Mouse (Mus musculus) liver, embryonic 16.5 days (tissue): ENCODE measurements at regions not wholly inside any gene's neighbourhood (a gene's known extent, or its start where the extent isn't known, plus 50 kb on each side); places are given as distances from the start of the nearest gene placed in this dataset.

Experiments
- ATAC-seq: fragments of 200-750 bp; cut with Nextera tagmentation; 2 replicates; pipeline ENCODE4 v1.8.0; 2017; ENCODE audit warnings: low read depth, mild to moderate bottlenecking, moderate number of reproducible peaks, moderate library complexity
- H3K27ac ChIP-seq: fragments of 300-500 bp; sonication (generic); 2 replicates; pipeline ENCODE4 v1.5.1; 2014; ENCODE audit warnings: mild to moderate bottlenecking, low read length
- H3K27me3 ChIP-seq: fragments of 300-500 bp; sonication (generic); 2 replicates; pipeline ENCODE4 v1.6.1; 2014; ENCODE audit warnings: low read depth, low read length, mixed read lengths; ENCODE audit not compliant: control insufficient read depth, insufficient read depth
- H3K36me3 ChIP-seq: fragments of 300-500 bp; sonication (generic); 2 replicates; pipeline ENCODE4 v1.6.1; 2014; ENCODE audit warnings: mild to moderate bottlenecking; ENCODE audit not compliant: control insufficient read depth, insufficient read depth
- H3K4me1 ChIP-seq: fragments of 300-500 bp; sonication (generic); 2 replicates; pipeline ENCODE4 v1.6.1; 2014; ENCODE audit warnings: low read depth, low read length, mixed read lengths; ENCODE audit not compliant: control insufficient read depth
- H3K4me2 ChIP-seq: fragments of 300-500 bp; sonication (generic); 2 replicates; pipeline ENCODE4 v1.6.1; 2014; ENCODE audit warnings: low read depth, low read length, mixed read lengths
- H3K4me3 ChIP-seq: fragments of 300-500 bp; sonication (generic); 2 replicates; pipeline ENCODE4 v1.5.1; 2014; ENCODE audit warnings: low read depth, mild to moderate bottlenecking, low read length
- H3K9ac ChIP-seq: fragments of 300-500 bp; sonication (generic); 2 replicates; pipeline ENCODE4 v1.6.1; 2014; ENCODE audit warnings: low read depth, low read length
- H3K9me3 ChIP-seq: fragments of 300-500 bp; sonication (generic); replicated peaks from 2 replicates; pipeline ENCODE4 v1.6.1; 2016; ENCODE audit warnings: low read length; ENCODE audit not compliant: control insufficient read depth
- WGBS: fragments of 180-500 bp; shearing (Covaris S2); extraction: QIAGEN DNeasy Blood & Tissue Kit; methylation state at CpG from one replicate; pipeline ENCODE4 v1.1.7; 2014; ENCODE audit not compliant: insufficient replicate concordance; 5-methylcytosine and 5-hydroxymethylcytosine counted together

- no peak overlapping the region for H3K4me3 ChIP-seq
- H3K4me2 ChIP-seq: no peak overlapping the region
- no peaks in the 10 kb centered on the region for H3K27me3 ChIP-seq
- no peak overlapping the region for H3K27ac ChIP-seq
- H3K9ac ChIP-seq: no peak overlapping the region
- no peak for ATAC-seq
- H3K9me3 ChIP-seq: no peaks in the 10 kb centered on the region
- no peaks in the 10 kb centered on the region for H3K4me1 ChIP-seq
- H3K36me3 ChIP-seq: no peaks in the 10 kb centered on the region
- 60% methylated on average over 10 of the region's 10 CpGs for WGBS
Measured at GRCm38 (mm10) chr5:112051786-112052185, 200.5 kb downstream of the Cryba4 start.

- ATAC-seq: no peak
- WGBS: 65% methylated on average over 5 of the region's 5 CpGs
- Histone ChIP-seq H3K9me3 (no peaks in the 10 kb centered on the region), H3K9ac (no peak overlapping the region), H3K4me2 (no peak overlapping the region), H3K27ac (no peak overlapping the region), H3K4me3 (no peak overlapping the region), H3K4me1 (no peaks in the 10 kb centered on the region), H3K36me3 (no peaks in the 10 kb centered on the region), H3K27me3 (no peaks in the 10 kb centered on the region)
Measured at GRCm38 (mm10) chr5:112053600-112054155, 198.6 kb downstream of the Cryba4 start.

GRCm38 (mm10) chr5:112055018-112055417 lies 197.3 kb downstream of the Cryba4 start:
- Histone ChIP-seq H3K4me2 (no peak overlapping the region), H3K27ac (no peak overlapping the region), H3K27me3 (no peaks in the 10 kb centered on the region), H3K4me1 (no peaks in the 10 kb centered on the region), H3K9ac (no peak overlapping the region), H3K4me3 (no peak overlapping the region), H3K36me3 (no peaks in the 10 kb centered on the region), H3K9me3 (no peaks in the 10 kb centered on the region)
- ATAC-seq: no peak
- 52% methylated on average over 4 of the region's 4 CpGs for WGBS

- no peak overlapping the region for H3K4me2 ChIP-seq
- H3K4me3 ChIP-seq: no peak overlapping the region
- H3K27ac ChIP-seq: no peak overlapping the region
- no peaks in the 10 kb centered on the region for H3K27me3 ChIP-seq
- no peaks in the 10 kb centered on the region for H3K4me1 ChIP-seq
- H3K9me3 ChIP-seq: no peaks in the 10 kb centered on the region
- H3K36me3 ChIP-seq: no peaks in the 10 kb centered on the region
- 69% methylated on average over 13 of the region's 13 CpGs for WGBS
- H3K9ac ChIP-seq: no peak overlapping the region
- ATAC-seq: no peak
Measured at GRCm38 (mm10) chr5:112069917-112070316, 182.4 kb downstream of the Cryba4 start.

GRCm38 (mm10) chr5:112072456-112072855 lies 179.9 kb downstream of the Cryba4 start:
- ATAC-seq: no peak
- Histone ChIP-seq H3K4me3 (no peak overlapping the region), H3K9ac (no peak overlapping the region), H3K36me3 (no peaks in the 10 kb centered on the region), H3K27me3 (no peaks in the 10 kb centered on the region), H3K27ac (no peak overlapping the region), H3K9me3 (no peaks in the 10 kb centered on the region), H3K4me2 (no peak overlapping the region), H3K4me1 (no peaks in the 10 kb centered on the region)
- 39% methylated on average over 4 of the region's 4 CpGs for WGBS

DNA sequence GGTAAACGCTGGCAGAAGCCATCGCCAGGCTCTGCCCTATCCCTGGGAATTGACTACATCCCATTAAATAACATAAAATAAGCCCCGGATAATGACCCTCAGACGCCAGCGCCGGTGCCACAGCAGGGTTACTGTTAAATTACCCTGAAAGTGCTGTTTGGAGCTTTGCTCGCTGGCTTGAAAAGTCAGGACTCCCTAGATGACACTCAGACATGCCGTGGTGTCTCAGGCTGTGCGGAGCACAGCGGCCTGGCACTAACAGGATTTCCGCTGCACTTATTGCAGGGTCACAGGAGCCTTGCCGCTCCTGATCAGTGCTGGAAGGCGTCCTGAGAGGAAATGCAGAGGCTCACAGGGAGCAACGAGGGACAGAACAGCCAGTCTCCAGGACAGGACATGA lies 175.2 kb downstream of the Cryba4 start:
- Histone ChIP-seq H3K27ac (no peak overlapping the region), H3K36me3 (no peaks in the 10 kb centered on the region), H3K4me1 (no peaks in the 10 kb centered on the region), H3K4me2 (no peak overlapping the region), H3K9ac (no peak overlapping the region), H3K4me3 (no peak overlapping the region), H3K9me3 (peaks cover 2% of the 10 kb centered on the region; the same call in 1 of the 2 replicates), H3K27me3 (no peaks in the 10 kb centered on the region)
- WGBS: 65% methylated on average over 14 of the region's 14 CpGs
- ATAC-seq: no peak

GRCm38 (mm10) chr5:112077840-112078600 lies 174.3 kb downstream of the Cryba4 start:
- 64% methylated on average over 19 of the region's 19 CpGs for WGBS
- no peaks in the 10 kb centered on the region for H3K36me3 ChIP-seq
- H3K4me1 ChIP-seq: no peaks in the 10 kb centered on the region
- H3K4me3 ChIP-seq: no peak overlapping the region
- no peak overlapping the region for H3K27ac ChIP-seq
- H3K27me3 ChIP-seq: no peaks in the 10 kb centered on the region
- peaks cover 2% of the 10 kb centered on the region; the same call in 1 of the 2 replicates for H3K9me3 ChIP-seq
- no peak overlapping the region for H3K9ac ChIP-seq
- no peak overlapping the region for H3K4me2 ChIP-seq
- no peak for ATAC-seq

DNA sequence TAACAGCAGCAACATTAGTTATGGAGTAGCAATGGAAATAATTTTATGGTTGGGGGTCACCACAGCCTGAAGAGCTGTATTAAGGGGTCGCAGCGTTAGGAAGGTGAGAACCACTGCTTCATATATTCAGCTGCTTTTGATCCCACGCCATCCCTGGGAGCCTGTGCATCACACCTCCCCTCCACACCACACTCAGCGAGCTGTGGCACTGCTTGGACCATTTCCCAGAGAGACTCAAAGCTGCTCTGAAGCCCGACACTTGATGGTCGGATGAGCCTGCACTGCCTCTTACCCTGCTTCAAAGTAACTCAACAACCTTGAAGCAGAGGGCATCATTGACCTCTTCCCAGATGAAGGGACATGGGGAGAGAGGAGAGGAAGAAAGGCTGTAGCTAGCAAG lies 171.3 kb downstream of the Cryba4 start:
- no peak overlapping the region for H3K9ac ChIP-seq
- no peak overlapping the region for H3K27ac ChIP-seq
- H3K4me3 ChIP-seq: no peak overlapping the region
- no peaks in the 10 kb centered on the region for H3K36me3 ChIP-seq
- H3K9me3 ChIP-seq: peaks cover 2% of the 10 kb centered on the region; the same call in 1 of the 2 replicates
- H3K27me3 ChIP-seq: no peaks in the 10 kb centered on the region
- no peaks in the 10 kb centered on the region for H3K4me1 ChIP-seq
- no peak for ATAC-seq
- H3K4me2 ChIP-seq: no peak overlapping the region
- 46% methylated on average over 6 of the region's 6 CpGs for WGBS

GRCm38 (mm10) chr5:112091867-112092535 lies 160.3 kb downstream of the Cryba4 start:
- H3K36me3 ChIP-seq: no peaks in the 10 kb centered on the region
- H3K27ac ChIP-seq: no peak overlapping the region
- no peak overlapping the region for H3K4me2 ChIP-seq
- no peaks in the 10 kb centered on the region for H3K4me1 ChIP-seq
- no peak for ATAC-seq
- H3K9ac ChIP-seq: no peak overlapping the region
- whole genome bisulfite sequencing: 41% methylated on average over 7 of the region's 7 CpGs
- no peaks in the 10 kb centered on the region for H3K9me3 ChIP-seq
- H3K4me3 ChIP-seq: no peak overlapping the region
- no peaks in the 10 kb centered on the region for H3K27me3 ChIP-seq
